Mouse (Mus musculus) heart, postnatal 10 days (tissue): ENCODE measurements at regions not wholly inside any gene's neighbourhood (a gene's known extent, or its start where the extent isn't known, plus 50 kb on each side); places are given as distances from the start of the nearest gene placed in this dataset.

Source experiments
- DNase-seq, 2 experiments: peaks; one replicate each; pipeline ENCODE4 v3.0.0; 2021
- intact Hi-C: fragments of 180-260 bp; cut with DNase I; formaldehyde crosslinking; loops from one replicate; pipeline ENCODE4 v1.15.1; 2025

DNA sequence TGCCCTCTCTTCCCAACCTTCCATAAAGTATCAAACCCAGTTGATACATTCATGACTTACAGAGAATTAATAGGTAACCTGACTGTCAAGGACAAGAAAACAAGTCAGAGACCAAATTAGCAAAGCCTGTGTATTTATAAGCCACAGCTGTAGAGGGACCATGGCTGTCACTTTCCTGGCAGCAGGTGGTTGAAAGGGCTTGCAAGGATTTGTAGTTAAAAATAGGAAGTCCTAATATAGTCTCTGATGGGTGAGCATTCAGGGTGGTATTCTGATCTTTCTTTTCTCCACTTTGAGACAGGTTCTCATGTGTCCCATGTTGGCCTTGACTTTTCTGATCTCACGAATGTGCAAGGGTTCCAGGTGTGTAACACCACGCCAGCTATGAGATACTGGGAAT, 63.7 kb upstream of the Ddx18 start:
- intact Hi-C loops, result no loop called here
- DNase-seq, result peak; percentile 5 to 12

DNA sequence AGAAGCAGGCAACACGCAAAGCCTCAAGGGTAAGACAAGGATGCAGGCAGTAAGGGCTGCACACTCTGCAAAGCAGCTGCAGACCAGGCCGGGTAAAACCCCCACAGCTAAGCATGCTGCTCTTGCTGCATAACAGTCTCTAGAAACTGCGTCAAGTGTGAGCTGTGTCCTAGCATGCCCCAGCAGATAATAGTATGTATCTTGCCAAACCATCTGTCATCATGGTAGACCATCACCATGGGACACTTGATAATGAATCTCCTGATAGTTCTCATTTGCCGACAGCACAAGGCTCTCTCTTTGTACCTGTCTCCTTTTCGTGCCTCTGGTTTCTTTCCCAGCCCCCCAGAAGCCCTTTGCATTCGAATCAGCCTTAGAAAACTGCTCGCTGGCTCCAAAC, 52.5 kb upstream of the Ddx18 start:
- intact Hi-C loops, result no loop called here
- DNase-seq, result no peak

DNA sequence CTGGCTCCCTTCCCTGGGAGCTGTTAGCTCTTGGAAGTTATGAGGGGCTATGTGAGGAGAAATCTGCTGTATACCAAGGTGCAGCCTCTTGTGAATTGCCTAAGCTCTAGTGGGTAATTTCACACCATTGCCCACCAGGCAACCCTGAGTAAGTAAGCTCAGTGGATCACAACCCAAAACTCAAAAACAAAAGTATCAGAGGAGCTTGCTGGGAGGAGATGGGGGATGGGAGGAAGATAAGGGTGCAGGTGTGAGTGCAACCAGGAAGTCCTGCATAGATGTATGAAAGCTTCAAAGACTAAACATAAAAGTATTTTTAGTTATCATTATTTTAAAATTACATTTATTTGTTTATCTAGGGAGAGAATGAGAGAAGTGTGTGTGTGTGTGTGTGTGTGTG, 50.8 kb upstream of the Ddx18 start:
- DNase-seq, result no peak
- intact Hi-C loops, result no loop called here
